Mouse (Mus musculus) MEL (cell line): ENCODE measurements around the gene Atg2a. TPM values are rescaled to one million over a fixed set of nuclear protein-coding genes. Genes with fewer than 3 reads are reported as not detected.
A peak's percentile ranks its signal among the peaks of the same experiment; 100 is the strongest.

ENCODE experiments used
- DNase-seq: peaks from one replicate; pipeline ENCODE4 v3.0.0; 2011; ENCODE audit warnings: low read depth, low spot score
- H3K27ac ChIP-seq: 2 replicates; pipeline ENCODE4 v1.5.1; 2012; ENCODE audit warnings: low read depth, mild to moderate bottlenecking, control low read depth, low read length, moderate library complexity; ENCODE audit not compliant: control insufficient read depth
- H3K27me3 ChIP-seq, 2 experiments: fragments of 150-350 bp in 1 of 2; sonication (generic) in 1 of 2; 2 replicates each; pipeline ENCODE4 v1.6.1; 2012; ENCODE audit warnings: low read length in 2 of 2, mild to moderate bottlenecking in 2 of 2, improper control_type of control experiment in 1 of 2, moderate library complexity in 1 of 2; ENCODE audit not compliant: insufficient read depth in 2 of 2, control insufficient read depth in 1 of 2
- H3K36me3 ChIP-seq, 2 experiments: 2 replicates each; pipeline ENCODE4 v1.6.1; 2012 to 2014; ENCODE audit warnings: low read length in 2 of 2, improper control_type of control experiment in 1 of 2, inconsistent platforms in 1 of 2, mild to moderate bottlenecking in 1 of 2; ENCODE audit not compliant: insufficient read depth in 2 of 2, control insufficient read depth in 1 of 2
- H3K4me1 ChIP-seq, 2 experiments: fragments of 150-350 bp in 1 of 2; sonication (generic) in 1 of 2; 2 replicates each; pipeline ENCODE4 v1.6.1; 2012; ENCODE audit warnings: low read length in 2 of 2, improper control_type of control experiment in 1 of 2, mild to moderate bottlenecking in 1 of 2; ENCODE audit not compliant: insufficient read depth in 2 of 2, control insufficient read depth in 1 of 2
- H3K4me3 ChIP-seq, 2 experiments: fragments of 150-350 bp in 1 of 2; sonication (generic) in 1 of 2; 2 replicates each; pipeline ENCODE4 v1.5.1; 2012; ENCODE audit warnings: low read depth in 2 of 2, low read length in 2 of 2, mild to moderate bottlenecking in 2 of 2, moderate library complexity in 2 of 2, control low read depth in 1 of 2, improper control_type of control experiment in 1 of 2; ENCODE audit not compliant: control insufficient read depth in 1 of 2, insufficient read depth in 1 of 2
- H3K79me2 ChIP-seq: 2 replicates; pipeline ENCODE4 v1.6.1; 2012; ENCODE audit warnings: mild to moderate bottlenecking, low read length, moderate library complexity; ENCODE audit not compliant: control insufficient read depth, poor library complexity, insufficient read depth
- H3K9ac ChIP-seq: 2 replicates; pipeline ENCODE4 v1.6.1; 2012; ENCODE audit warnings: low read depth, mild to moderate bottlenecking, control low read depth, low read length, moderate library complexity; ENCODE audit not compliant: control insufficient read depth, poor library complexity, severe bottlenecking
- H3K9me3 ChIP-seq: fragments of 150-350 bp; sonication (generic); replicated peaks from 2 replicates; pipeline ENCODE4 v1.6.1; 2012; ENCODE audit warnings: mild to moderate bottlenecking, low read length, improper control_type of control experiment, moderate library complexity; ENCODE audit not compliant: insufficient read depth
- BHLHE40 ChIP-seq: IDR thresholded peaks from 2 replicates; pipeline ENCODE4 v1.6.1; 2012; ENCODE audit warnings: low read depth, mild to moderate bottlenecking, inconsistent platforms, low read length, improper control_type of control experiment, borderline replicate concordance
- CHD1 ChIP-seq: IDR thresholded peaks from 2 replicates; pipeline ENCODE4 v1.6.1; 2012; ENCODE audit warnings: low read depth, mild to moderate bottlenecking, inconsistent platforms, low read length, improper control_type of control experiment
- CTCF ChIP-seq, 3 experiments: IDR thresholded peaks in 2 of 3; conservative IDR thresholded peaks in 1 of 3; 2 replicates each; pipeline ENCODE4 v1.5.1; 2011 to 2012; ENCODE audit warnings: low read length in 3 of 3, low read depth in 2 of 3, mild to moderate bottlenecking in 2 of 3, improper control_type of control experiment in 1 of 3, inconsistent platforms in 1 of 3, mixed read lengths in 1 of 3, moderate library complexity in 1 of 3; ENCODE audit not compliant: control insufficient read depth in 1 of 3, insufficient read depth in 1 of 3, poor library complexity in 1 of 3, severe bottlenecking in 1 of 3
- E2F4 ChIP-seq: IDR thresholded peaks from 2 replicates; pipeline ENCODE4 v1.6.1; 2011; ENCODE audit warnings: low read depth, low read length, improper control_type of control experiment, borderline replicate concordance
- ELF1 ChIP-seq: IDR thresholded peaks from 2 replicates; pipeline ENCODE4 v1.6.1; 2014; ENCODE audit warnings: low read depth, mild to moderate bottlenecking, inconsistent platforms, low read length, improper control_type of control experiment, moderate library complexity
- EP300 ChIP-seq, 2 experiments: IDR thresholded peaks; 2 replicates each; pipeline ENCODE4 v1.6.1; 2011; ENCODE audit warnings: improper control_type of control experiment in 2 of 2, low read length in 2 of 2, low read depth in 1 of 2, mild to moderate bottlenecking in 1 of 2
- ETS1 ChIP-seq: IDR thresholded peaks from 2 replicates; pipeline ENCODE4 v1.6.1; 2012; ENCODE audit warnings: low read depth, mild to moderate bottlenecking, inconsistent platforms, low read length, improper control_type of control experiment, moderate library complexity
- GABPA ChIP-seq: IDR thresholded peaks from 2 replicates; pipeline ENCODE4 v1.6.1; 2012; ENCODE audit warnings: low read depth, mild to moderate bottlenecking, inconsistent platforms, low read length, improper control_type of control experiment, moderate library complexity
- GATA1 ChIP-seq: IDR thresholded peaks from 2 replicates; pipeline ENCODE4 v1.6.1; 2011; ENCODE audit warnings: low read depth, low read length, improper control_type of control experiment
- HCFC1 ChIP-seq: IDR thresholded peaks from 2 replicates; pipeline ENCODE4 v1.6.1; 2012; ENCODE audit warnings: low read depth, mild to moderate bottlenecking, inconsistent platforms, low read length, improper control_type of control experiment, moderate library complexity
- JUND ChIP-seq: IDR thresholded peaks from 2 replicates; pipeline ENCODE4 v1.6.1; 2011; ENCODE audit warnings: low read depth, mild to moderate bottlenecking, improper control_type of control experiment, low read length
- KAT2A ChIP-seq: conservative IDR thresholded peaks from 2 replicates; pipeline ENCODE4 v1.6.1; 2012; ENCODE audit warnings: low read depth, low read length, improper control_type of control experiment, inconsistent platforms
- MAFK ChIP-seq: IDR thresholded peaks from 2 replicates; pipeline ENCODE4 v1.6.1; 2011; ENCODE audit warnings: low read depth, mild to moderate bottlenecking, low read length, improper control_type of control experiment, borderline replicate concordance
- MAX ChIP-seq: IDR thresholded peaks from 2 replicates; pipeline ENCODE4 v1.6.1; 2011; ENCODE audit warnings: low read length, improper control_type of control experiment
- MEF2A ChIP-seq: IDR thresholded peaks from 2 replicates; pipeline ENCODE4 v1.6.1; 2014; ENCODE audit warnings: low read depth, mild to moderate bottlenecking, inconsistent platforms, low read length, improper control_type of control experiment; ENCODE audit not compliant: poor library complexity, insufficient replicate concordance, severe bottlenecking; ENCODE audit errors: extremely low read depth
- MXI1 ChIP-seq: IDR thresholded peaks from 2 replicates; pipeline ENCODE4 v1.6.1; 2011; ENCODE audit warnings: mild to moderate bottlenecking, low read depth, low read length, improper control_type of control experiment
- NELFE ChIP-seq: IDR thresholded peaks from 2 replicates; pipeline ENCODE4 v1.6.1; 2011; ENCODE audit warnings: low read depth, low read length, improper control_type of control experiment
- NRF1 ChIP-seq: IDR thresholded peaks from 2 replicates; pipeline ENCODE4 v1.6.1; 2014; ENCODE audit warnings: low read depth, mild to moderate bottlenecking, inconsistent platforms, low read length, improper control_type of control experiment, moderate library complexity; ENCODE audit not compliant: poor library complexity, insufficient read depth, severe bottlenecking
- POLR2A ChIP-seq, 2 experiments: IDR thresholded peaks; 2 replicates each; pipeline ENCODE4 v1.6.1; 2011 to 2012; ENCODE audit warnings: low read length in 2 of 2, mild to moderate bottlenecking in 2 of 2, control low read depth in 1 of 2, improper control_type of control experiment in 1 of 2, low read depth in 1 of 2, moderate library complexity in 1 of 2; ENCODE audit not compliant: control insufficient read depth in 1 of 2, insufficient read depth in 1 of 2, poor library complexity in 1 of 2
- POLR2AphosphoS5 ChIP-seq: IDR thresholded peaks from 2 replicates; pipeline ENCODE4 v1.6.1; 2012; ENCODE audit warnings: low read depth, borderline replicate concordance, mild to moderate bottlenecking, inconsistent platforms, low read length, moderate library complexity, mixed read lengths
- RAD21 ChIP-seq: IDR thresholded peaks from 2 replicates; pipeline ENCODE4 v1.6.1; 2011; ENCODE audit warnings: mild to moderate bottlenecking, low read depth, low read length, improper control_type of control experiment
- RCOR1 ChIP-seq: IDR thresholded peaks from 2 replicates; pipeline ENCODE4 v1.6.1; 2012; ENCODE audit warnings: low read depth, mild to moderate bottlenecking, inconsistent platforms, low read length, improper control_type of control experiment
- SIN3A ChIP-seq: IDR thresholded peaks from 2 replicates; pipeline ENCODE4 v1.6.1; 2012; ENCODE audit warnings: low read length, improper control_type of control experiment, inconsistent platforms
- SMC3 ChIP-seq: IDR thresholded peaks from 2 replicates; pipeline ENCODE4 v1.6.1; 2011; ENCODE audit warnings: low read depth, low read length, improper control_type of control experiment
- TAL1 ChIP-seq: IDR thresholded peaks from 2 replicates; pipeline ENCODE4 v1.6.1; 2012; ENCODE audit warnings: mild to moderate bottlenecking, inconsistent platforms, low read length, moderate library complexity, mixed read lengths
- TBP ChIP-seq: IDR thresholded peaks from 2 replicates; pipeline ENCODE4 v1.8.0; 2011; ENCODE audit warnings: low read depth, low read length, improper control_type of control experiment
- TCF12 ChIP-seq: IDR thresholded peaks from 2 replicates; pipeline ENCODE4 v1.6.1; 2014; ENCODE audit warnings: low read depth, mild to moderate bottlenecking, inconsistent platforms, low read length, improper control_type of control experiment, moderate library complexity
- UBTF ChIP-seq: IDR thresholded peaks from 2 replicates; pipeline ENCODE4 v1.6.1; 2012; ENCODE audit warnings: low read depth, mild to moderate bottlenecking, inconsistent platforms, low read length, improper control_type of control experiment, moderate library complexity, borderline replicate concordance; ENCODE audit not compliant: insufficient read depth
- USF1 ChIP-seq: IDR thresholded peaks from 2 replicates; pipeline ENCODE4 v1.6.1; 2014; ENCODE audit warnings: low read depth, mild to moderate bottlenecking, inconsistent platforms, low read length, improper control_type of control experiment, moderate library complexity
- USF2 ChIP-seq, 2 experiments: IDR thresholded peaks; 2 replicates each; pipeline ENCODE4 v1.6.1; 2011 to 2012; ENCODE audit warnings: improper control_type of control experiment in 2 of 2, low read length in 2 of 2, borderline replicate concordance in 1 of 2, inconsistent platforms in 1 of 2, low read depth in 1 of 2, mild to moderate bottlenecking in 1 of 2; ENCODE audit not compliant: insufficient read depth in 1 of 2
- ZC3H11A ChIP-seq: IDR thresholded peaks from 2 replicates; pipeline ENCODE4 v1.6.1; 2012; ENCODE audit warnings: low read depth, mild to moderate bottlenecking, inconsistent platforms, low read length, improper control_type of control experiment
- ZKSCAN1 ChIP-seq: IDR thresholded peaks from 2 replicates; pipeline ENCODE4 v1.6.1; 2012; ENCODE audit warnings: low read depth, mild to moderate bottlenecking, inconsistent platforms, low read length, improper control_type of control experiment, moderate library complexity
- ZMIZ1 ChIP-seq: IDR thresholded peaks from 2 replicates; pipeline ENCODE4 v1.6.1; 2012; ENCODE audit warnings: low read depth, mild to moderate bottlenecking, inconsistent platforms, low read length, improper control_type of control experiment, moderate library complexity
- ZNF384 ChIP-seq: IDR thresholded peaks from 2 replicates; pipeline ENCODE4 v1.6.1; 2012; ENCODE audit warnings: low read depth, mild to moderate bottlenecking, inconsistent platforms, low read length, improper control_type of control experiment
- polyA plus RNA-seq, 2 experiments: library from polyadenylated mRNA; stranded (reverse) in 1 of 2; unstranded in 1 of 2; fragments of >175 nt in 1 of 2; fragments of >200 nt in 1 of 2; gene quantifications; 2 replicates each; pipeline versions ENCODE4 v1.2.1 to v1.2.4; 2012; ENCODE audit warnings: low replicate concordance in 2 of 2, low read depth in 1 of 2; ENCODE audit not compliant: insufficient read length in 2 of 2, insufficient read depth in 1 of 2, missing spikeins in 1 of 2
- total RNA-seq: library from RNA; depleted of rRNA; stranded (reverse); fragments of 300-350 nt; gene quantifications from 2 replicates; pipeline ENCODE4 v1.2.3, GENCODE M21; 2012

Gene Atg2a
- total and polyA plus RNA-seq, 3 experiments, result 7.9 to 21.7 TPM; not detected in 1

DNA sequence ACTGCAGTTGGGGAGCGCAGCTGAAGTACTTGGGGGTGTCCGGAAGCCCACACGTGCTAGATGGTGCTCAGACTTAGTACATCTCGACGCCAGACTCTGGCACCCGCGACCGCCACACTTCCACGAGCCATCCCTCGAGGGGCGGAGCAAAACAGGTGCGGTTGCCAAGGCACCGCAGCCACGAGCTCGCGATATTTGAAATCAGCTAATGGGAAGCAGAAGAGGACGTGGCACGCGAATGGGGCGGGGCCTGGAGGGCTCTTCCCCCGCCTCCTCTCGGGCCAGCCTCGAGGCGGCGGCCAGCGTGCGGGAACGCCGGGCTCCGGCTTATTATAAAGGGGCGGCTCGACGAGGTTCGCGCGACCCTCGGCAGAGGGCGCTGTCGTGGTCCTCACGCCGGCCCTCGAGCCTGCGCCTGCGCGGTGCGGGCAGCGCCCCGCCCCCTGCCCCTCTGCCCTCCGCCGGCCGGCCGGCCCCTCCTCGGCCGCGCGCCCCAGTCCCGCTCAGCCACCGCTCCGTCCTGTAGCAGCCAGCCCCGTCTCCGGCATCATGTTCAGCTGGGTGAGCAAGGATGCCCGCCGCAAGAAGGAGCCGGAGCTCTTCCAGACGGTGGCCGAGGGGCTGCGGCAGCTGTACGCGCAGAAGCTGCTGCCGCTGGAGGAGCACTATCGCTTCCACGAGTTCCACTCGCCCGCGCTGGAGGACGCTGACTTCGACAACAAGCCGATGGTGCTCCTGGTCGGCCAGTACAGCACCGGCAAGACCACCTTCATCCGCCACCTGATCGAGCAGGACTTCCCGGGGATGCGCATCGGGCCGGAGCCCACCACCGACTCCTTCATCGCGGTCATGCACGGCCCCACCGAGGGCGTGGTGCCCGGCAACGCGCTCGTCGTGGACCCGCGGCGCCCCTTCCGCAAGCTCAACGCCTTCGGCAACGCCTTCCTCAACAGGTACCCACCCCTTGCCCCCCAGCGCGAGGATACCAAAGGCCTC lies 35.3 kb downstream of the Atg2a start, which contains the start of gene Ehd1:
Ehd1 (plus strand) TSS at position 300 of the 996 bp plus-strand sequence.
- peaks cover 12 to 34% of the 10 kb centered on the region in 2 experiments for H3K4me1 ChIP-seq
- peak within 1 kb of the TSS; percentile 86 to 97 for H3K4me3 ChIP-seq
- peaks cover 0 to 25% of the 10 kb centered on the region in 2 experiments; a peak in 3 of 4 replicates for H3K36me3 ChIP-seq
- peak within 1 kb of the TSS; percentile 94 for H3K9ac ChIP-seq
- H3K9me3 ChIP-seq, result no peaks in the 10 kb centered on the region
- no peaks in the 10 kb centered on the region for H3K27me3 ChIP-seq
- H3K27ac ChIP-seq, result peak within 1 kb of the TSS; percentile 62
- H3K79me2 ChIP-seq, result peaks cover 44% of the 10 kb centered on the region
- DNase-seq, result peak; percentile 99
- TF ChIP-seq CTCF (IDR thresholded peaks at IDR 0.05 in 2 of 3, conservative IDR thresholded peaks at IDR 0.05 in 1 of 3; ENCODE audit: control insufficient read depth in 1 of 3, insufficient read depth in 1 of 3, low read depth in 2 of 3, low read length in 3 of 3, poor library complexity in 1 of 3, severe bottlenecking in 1 of 3), result peak; percentile 42 to 87 (median 74); a peak in 5 of 6 replicates
- no peak; the same call in none of the 2 replicates for TF ChIP-seq TBP
- no peak for TF ChIP-seq E2F4
- TF ChIP-seq ZC3H11A, result no peak
- peak; percentile 77 for TF ChIP-seq HCFC1
- peak; percentile 54 for TF ChIP-seq SMC3
- no peak for TF ChIP-seq TCF12
- TF ChIP-seq GABPA, result no peak
- no peak for TF ChIP-seq ZKSCAN1
- peak; percentile 80 for TF ChIP-seq NELFE
- peak; percentile 98 for TF ChIP-seq MAX
- TF ChIP-seq ELF1, result peak; percentile 51; the same call in 1 of the 2 replicates
- no peak; the same call in 1 of the 2 replicates for TF ChIP-seq KAT2A
- no peak; the same call in 1 of the 2 replicates for TF ChIP-seq ETS1
- 0 out of 2 replicates have a peak, but pooled peaks have one; percentile 66 for TF ChIP-seq UBTF
- TF ChIP-seq EP300 (IDR thresholded peaks at IDR 0.05; ENCODE audit: low read depth in 1 of 2, low read length in 2 of 2), result no peak
- no peak for TF ChIP-seq TAL1
- TF ChIP-seq MXI1, result peak; percentile 92
- no peak for TF ChIP-seq JUND
- no peak for TF ChIP-seq CHD1
- 0 out of 2 replicates have a peak, but pooled peaks have one; percentile 3 for TF ChIP-seq BHLHE40
- no peak for TF ChIP-seq USF2 (IDR thresholded peaks at IDR 0.05; ENCODE audit: borderline replicate concordance in 1 of 2, insufficient read depth in 1 of 2, low read depth in 1 of 2, low read length in 2 of 2)
- no peak for TF ChIP-seq GATA1
- no peak for TF ChIP-seq ZNF384
- TF ChIP-seq RCOR1, result no peak
- TF ChIP-seq POLR2A (IDR thresholded peaks at IDR 0.05; ENCODE audit: control insufficient read depth in 1 of 2, insufficient read depth in 1 of 2, low read depth in 1 of 2, low read length in 2 of 2, poor library complexity in 1 of 2), result peak; percentile 61 to 82; a peak in 3 of 4 replicates
- no peak for TF ChIP-seq MEF2A
- TF ChIP-seq ZMIZ1, result no peak
- TF ChIP-seq NRF1, result peak; percentile 82
- peak; percentile 75 for TF ChIP-seq SIN3A
- TF ChIP-seq MAFK, result no peak
- no peak; the same call in none of the 2 replicates for TF ChIP-seq RAD21
- no peak for TF ChIP-seq USF1
- no peak for TF ChIP-seq POLR2AphosphoS5
